In the genomic region with DNA sequence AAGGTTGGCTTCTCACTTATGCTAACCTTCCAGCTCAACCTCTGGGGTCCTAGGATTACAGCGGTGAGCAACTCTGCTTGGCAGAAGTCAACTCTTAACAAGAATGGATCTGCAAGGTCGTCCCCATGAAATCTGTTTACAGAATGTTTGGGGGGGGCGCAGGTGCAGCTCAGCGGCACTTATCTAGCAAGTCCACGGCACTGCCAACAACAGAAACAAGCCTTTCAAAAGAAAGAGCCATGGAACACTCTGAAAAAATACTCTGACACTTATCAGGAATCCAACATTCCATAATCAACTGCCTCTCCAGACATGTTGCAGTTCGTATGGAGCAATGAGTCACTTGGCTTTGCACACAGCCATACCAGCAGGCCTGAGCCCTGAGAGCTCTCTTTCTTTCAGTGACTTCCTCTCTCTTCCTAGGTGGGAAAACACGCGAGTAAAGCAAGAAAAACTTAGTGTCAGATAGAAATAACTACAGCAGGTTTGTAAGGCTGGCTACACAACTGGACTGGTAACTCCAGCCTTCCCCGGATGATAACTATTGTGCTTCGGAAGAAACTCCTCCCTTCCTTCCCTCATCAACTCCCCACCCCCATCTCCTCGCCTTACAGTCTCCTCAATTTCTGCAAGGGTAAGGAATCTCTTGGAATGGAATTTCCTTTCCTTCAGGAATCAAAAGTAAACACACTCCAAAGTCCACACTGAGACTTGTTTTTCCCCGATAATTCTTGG, we compare ENCODE assay signal across 8 mouse cellular contexts. TPM values are rescaled to one million over a fixed set of nuclear protein-coding genes. Genes with fewer than 3 reads are reported as not detected.
A peak's percentile ranks its signal among the peaks of the same experiment; 100 is the strongest.
DNase-seq lines count a peak whose midpoint lies in the region; ATAC-seq and TF ChIP-seq lines count a peak whose summit lies in the region.
"Had no signal": no experiment of that assay in that cellular context is flagged by ENCODE, and none has a peak within 500 bp of the region (broad histone marks: within the 10 kb centered on the region; RNA-seq: fewer than 3 reads in every experiment).

No protein-coding gene starts in this region.

- H3K4me2 ChIP-seq in lung, embryonic 16.5 days (ENCODE audit: low read depth, low read length), result peak overlapping the region; percentile 30
- H3K4me2 ChIP-seq in forebrain, embryonic 15.5 days (replicated peaks), result no peak overlapping the region
- no peak overlapping the region for H3K4me2 ChIP-seq in midbrain, embryonic 14.5 days (ENCODE audit: low read length)

- no peaks in the 10 kb centered on the region for H3K36me3 ChIP-seq in lung, embryonic 16.5 days (ENCODE audit: control insufficient read depth, insufficient read depth, low read length)
- no peaks in the 10 kb centered on the region for H3K36me3 ChIP-seq in forebrain, embryonic 15.5 days
- no peaks in the 10 kb centered on the region for H3K36me3 ChIP-seq in midbrain, embryonic 14.5 days (ENCODE audit: control insufficient read depth, insufficient read depth, low read length)

- TF ChIP-seq POLR2A in embryonic fibroblast, embryonic 13.5 days (IDR thresholded peaks at IDR 0.05; ENCODE audit: low read depth, low read length), result 0 out of 2 replicates have a peak, but pooled peaks have one; percentile 34

- 28% methylated on average over 12 of the region's 12 CpGs for WGBS in lung, embryonic 16.5 days
- WGBS in forebrain, embryonic 15.5 days, result 71% methylated on average over 12 of the region's 12 CpGs
- 74% methylated on average over 12 of the region's 12 CpGs for WGBS in midbrain, embryonic 14.5 days

- H3K9ac ChIP-seq in lung, embryonic 16.5 days (ENCODE audit: low read length), result no peak overlapping the region
- H3K9ac ChIP-seq in forebrain, embryonic 15.5 days (replicated peaks), result no peak overlapping the region
- H3K9ac ChIP-seq in midbrain, embryonic 14.5 days (replicated peaks; ENCODE audit: low read length), result no peak overlapping the region

- no peaks in the 10 kb centered on the region for H3K27me3 ChIP-seq in lung, embryonic 16.5 days (ENCODE audit: control insufficient read depth, insufficient read depth, low read depth, low read length)
- H3K27me3 ChIP-seq in forebrain, embryonic 15.5 days, result no peaks in the 10 kb centered on the region
- no peaks in the 10 kb centered on the region for H3K27me3 ChIP-seq in midbrain, embryonic 14.5 days (ENCODE audit: control insufficient read depth, insufficient read depth, low read length)

- TF ChIP-seq CTCF in embryonic fibroblast, embryonic 13.5 days (IDR thresholded peaks at IDR 0.05; ENCODE audit: borderline replicate concordance, insufficient read depth, low read length), result no peak

- peak; percentile 52 for DNase-seq in kidney, adult 11 months
- DNase-seq in midbrain, embryonic 14.5 days, result no peak
- DNase-seq: thymus, adult 2 months had no signal

- ATAC-seq in lung, embryonic 16.5 days (ENCODE audit: low read depth), result peak; percentile 74
- ATAC-seq in forebrain, embryonic 15.5 days (replicated peaks), result no peak
- ATAC-seq in midbrain, embryonic 14.5 days (ENCODE audit: low FRiP score, low TSS enrichment), result no peak
- no peak for ATAC-seq in erythroid progenitor cell, adult 5-6 weeks (replicated peaks; ENCODE audit: low FRiP score, poor library complexity, severe bottlenecking)

- H3K9me3 ChIP-seq in lung, embryonic 16.5 days (ENCODE audit: control insufficient read depth, low read length), result no peaks in the 10 kb centered on the region
- H3K9me3 ChIP-seq in forebrain, embryonic 15.5 days, result no peaks in the 10 kb centered on the region
- H3K9me3 ChIP-seq in midbrain, embryonic 14.5 days (ENCODE audit: control insufficient read depth, low read length), result no peaks in the 10 kb centered on the region

- peak overlapping the region; percentile 98 for H3K27ac ChIP-seq in brown adipose tissue, adult 24 weeks (replicated peaks; ENCODE audit: low read depth, low read length)
- peak overlapping the region; percentile 90 for H3K27ac ChIP-seq in embryonic fibroblast, embryonic 13.5 days (ENCODE audit: insufficient read depth, low read length)
- peak overlapping the region; percentile 82 for H3K27ac ChIP-seq in lung, embryonic 16.5 days (ENCODE audit: low read length)
- no peak overlapping the region for H3K27ac ChIP-seq in forebrain, embryonic 15.5 days (replicated peaks)
- H3K27ac ChIP-seq in midbrain, embryonic 14.5 days (replicated peaks; ENCODE audit: low read depth, low read length), result no peak overlapping the region

- peaks cover 22% of the 10 kb centered on the region for H3K4me1 ChIP-seq in brown adipose tissue, adult 24 weeks (ENCODE audit: control insufficient read depth, insufficient read depth, insufficient read length, low read length)
- peaks cover 9% of the 10 kb centered on the region for H3K4me1 ChIP-seq in embryonic fibroblast, embryonic 13.5 days (ENCODE audit: control insufficient read depth, insufficient read depth, low read length)
- peaks cover 8% of the 10 kb centered on the region for H3K4me1 ChIP-seq in lung, embryonic 16.5 days (replicated peaks; ENCODE audit: control insufficient read depth, insufficient read depth, low read length)
- no peaks in the 10 kb centered on the region for H3K4me1 ChIP-seq in forebrain, embryonic 15.5 days
- H3K4me1 ChIP-seq in midbrain, embryonic 14.5 days (ENCODE audit: control insufficient read depth, insufficient read depth, low read length), result no peaks in the 10 kb centered on the region

- H3K4me3 ChIP-seq in brown adipose tissue, adult 24 weeks (ENCODE audit: insufficient read depth, low read depth, low read length), result no peak overlapping the region
- H3K4me3 ChIP-seq in embryonic fibroblast, embryonic 13.5 days (ENCODE audit: insufficient read depth, low read length), result no peak overlapping the region
- H3K4me3 ChIP-seq in lung, embryonic 16.5 days (ENCODE audit: low read length), result no peak overlapping the region
- no peak overlapping the region for H3K4me3 ChIP-seq in forebrain, embryonic 15.5 days
- no peak overlapping the region for H3K4me3 ChIP-seq in midbrain, embryonic 14.5 days (replicated peaks; ENCODE audit: low read depth, low read length)

RNA-seq across cellular contexts. Expression of gene Spag9, which starts 7.4 kb away (rescaled TPM):
- 39.2 and 45.7 TPM in 2 replicates for polyA plus RNA-seq in brown adipose tissue, adult 24 weeks (2012; ENCODE audit: insufficient read depth, insufficient read length, missing spikeins)
- 93.7 and 103 TPM in 2 replicates for polyA plus RNA-seq in embryonic fibroblast, embryonic 13.5 days (2011; ENCODE audit: insufficient read length, low read depth, missing spikeins)
- 35.0 and 36.2 TPM in 2 replicates for polyA plus RNA-seq in lung, embryonic 16.5 days (2015; fragmentation: Nextera tagmentation; extraction: Ambion mirVana)
- polyA plus RNA-seq in forebrain, embryonic 15.5 days (2015; fragmentation: Nextera tagmentation; extraction: Ambion mirVana), result 90.9 and 96.7 TPM in 2 replicates
- 112 and 140 TPM in 2 replicates for polyA plus RNA-seq in midbrain, embryonic 14.5 days (2014; fragmentation: Nextera tagmentation; extraction: Ambion mirVana)
- 28.5 and 50.7 TPM in 2 replicates for total RNA-seq in erythroid progenitor cell, adult 5-6 weeks (2015; ENCODE audit: low replicate concordance)
- total RNA-seq in erythroid progenitor cell, adult 5-6 weeks (2017; ENCODE audit: low replicate concordance), result 68.5 and 69.1 TPM in 2 replicates

RNA-seq across cellular contexts. Expression of gene Nme1, which starts 20.2 kb away (rescaled TPM):
- polyA plus RNA-seq in brown adipose tissue, adult 24 weeks (2012; ENCODE audit: insufficient read depth, insufficient read length, missing spikeins), result 33.7 and 46.1 TPM in 2 replicates
- 37.8 and 43.2 TPM in 2 replicates for polyA plus RNA-seq in embryonic fibroblast, embryonic 13.5 days (2011; ENCODE audit: insufficient read length, low read depth, missing spikeins)
- 100 and 105 TPM in 2 replicates for polyA plus RNA-seq in lung, embryonic 16.5 days (2015; fragmentation: Nextera tagmentation; extraction: Ambion mirVana)
- polyA plus RNA-seq in forebrain, embryonic 15.5 days (2015; fragmentation: Nextera tagmentation; extraction: Ambion mirVana), result 312 and 316 TPM in 2 replicates
- polyA plus RNA-seq in midbrain, embryonic 14.5 days (2014; fragmentation: Nextera tagmentation; extraction: Ambion mirVana), result 439 and 597 TPM in 2 replicates
- 11.3 and 17.7 TPM in 2 replicates for total RNA-seq in erythroid progenitor cell, adult 5-6 weeks (2015; ENCODE audit: low replicate concordance)
- 7.6 and 42.3 TPM in 2 replicates for total RNA-seq in erythroid progenitor cell, adult 5-6 weeks (2017; ENCODE audit: low replicate concordance)

RNA-seq across cellular contexts. Expression of gene Gm20390, which starts 20.4 kb away (rescaled TPM):
- 164 and 189 TPM in 2 replicates for polyA plus RNA-seq in brown adipose tissue, adult 24 weeks (2012; ENCODE audit: insufficient read depth, insufficient read length, missing spikeins)
- 222 and 270 TPM in 2 replicates for polyA plus RNA-seq in embryonic fibroblast, embryonic 13.5 days (2011; ENCODE audit: insufficient read length, low read depth, missing spikeins)
- 289 and 314 TPM in 2 replicates for polyA plus RNA-seq in lung, embryonic 16.5 days (2015; fragmentation: Nextera tagmentation; extraction: Ambion mirVana)
- 363 and 387 TPM in 2 replicates for polyA plus RNA-seq in forebrain, embryonic 15.5 days (2015; fragmentation: Nextera tagmentation; extraction: Ambion mirVana)
- polyA plus RNA-seq in midbrain, embryonic 14.5 days (2014; fragmentation: Nextera tagmentation; extraction: Ambion mirVana), result 269 and 321 TPM in 2 replicates
- total RNA-seq in erythroid progenitor cell, adult 5-6 weeks (2015; ENCODE audit: low replicate concordance), result 32.3 and 33.5 TPM in 2 replicates
- 5.0 TPM in 1 of 2 replicates, not detected in the other for total RNA-seq in erythroid progenitor cell, adult 5-6 weeks (2017; ENCODE audit: low replicate concordance)

RNA-seq across cellular contexts. Expression of gene Nme2, which starts 32.4 kb away (rescaled TPM):
- 510 and 580 TPM in 2 replicates for polyA plus RNA-seq in brown adipose tissue, adult 24 weeks (2012; ENCODE audit: insufficient read depth, insufficient read length, missing spikeins)
- polyA plus RNA-seq in embryonic fibroblast, embryonic 13.5 days (2011; ENCODE audit: insufficient read length, low read depth, missing spikeins), result 571 and 736 TPM in 2 replicates
- polyA plus RNA-seq in lung, embryonic 16.5 days (2015; fragmentation: Nextera tagmentation; extraction: Ambion mirVana), result 250 and 276 TPM in 2 replicates
- polyA plus RNA-seq in forebrain, embryonic 15.5 days (2015; fragmentation: Nextera tagmentation; extraction: Ambion mirVana), result 105 and 106 TPM in 2 replicates
- polyA plus RNA-seq in midbrain, embryonic 14.5 days (2014; fragmentation: Nextera tagmentation; extraction: Ambion mirVana), result 75.8 and 79.0 TPM in 2 replicates
- 34.8 and 35.7 TPM in 2 replicates for total RNA-seq in erythroid progenitor cell, adult 5-6 weeks (2015; ENCODE audit: low replicate concordance)
- total RNA-seq in erythroid progenitor cell, adult 5-6 weeks (2017; ENCODE audit: low replicate concordance), result 9.6 and 10.1 TPM in 2 replicates

Comparison
In these comparisons a context has a peak if more than half of its experiments do, and no peak if none do; other contexts are left out.
1. H3K27ac ChIP-seq: peak in brown adipose tissue, adult 24 weeks (single experiment), embryonic fibroblast, embryonic 13.5 days (single experiment) and lung, embryonic 16.5 days (single experiment); none in forebrain, embryonic 15.5 days (single experiment) and midbrain, embryonic 14.5 days (single experiment).